In genomic region chr3:144204413-144205311, GRCm38 (mm10) we compare ENCODE assay signal across 8 mouse cellular contexts. TPM values are rescaled to one million over a fixed set of nuclear protein-coding genes. Genes with fewer than 3 reads are reported as not detected.
DNase-seq lines count a peak whose midpoint lies in the region; ATAC-seq lines count a peak whose summit lies in the region.

Lmo4 (minus strand) TSS chr3:144205220.

- peak within 1 kb of the TSS; percentile 99 for H3K27ac ChIP-seq in hindbrain, embryonic 11.5 days (ENCODE audit: low read depth, low read length)

- WGBS in hindbrain, embryonic 11.5 days, result under 1% methylated on average over 41 of the region's 76 CpGs

- ATAC-seq in hindbrain, embryonic 11.5 days (ENCODE audit: low FRiP score), result peak; percentile 76

- H3K9me3 ChIP-seq in hindbrain, embryonic 11.5 days (ENCODE audit: control insufficient read depth, low read length), result no peaks in the 10 kb centered on the region

- peaks cover 2% of the 10 kb centered on the region; the same call in 1 of the 2 replicates for H3K4me1 ChIP-seq in hindbrain, embryonic 11.5 days (replicated peaks; ENCODE audit: control insufficient read depth, insufficient read depth, low read length)

- peaks cover 2% of the 10 kb centered on the region; the same call in 1 of the 2 replicates for H3K27me3 ChIP-seq in hindbrain, embryonic 11.5 days (ENCODE audit: control insufficient read depth, insufficient read depth, low read length)

- peak; percentile 90 for DNase-seq in Muller cell, postnatal 12 days (ENCODE audit: inconsistent ontology term)
- DNase-seq in cerebellum, adult 9-10 months, result peak; percentile 48
- DNase-seq in frontal cortex, postnatal 10 days (ENCODE audit: low spot score in 2 of 2), result peak; percentile 71 to 80
- DNase-seq in hindbrain, embryonic 11.5 days (ENCODE audit: low spot score), result peak; percentile 80
- peak in 1 of 2 experiments; percentile 75 for DNase-seq in layer of hippocampus, postnatal 14 days (ENCODE audit: low spot score in 2 of 2)
- DNase-seq in lung, postnatal 25 days (ENCODE audit: low spot score), result peak; percentile 87
- DNase-seq in retina, embryonic 14.5 days (ENCODE audit: low spot score), result peak; percentile 76
- DNase-seq in urinary bladder, adult 2 months (ENCODE audit: low spot score), result peak; percentile 89

- no peaks in the 10 kb centered on the region for H3K36me3 ChIP-seq in hindbrain, embryonic 11.5 days (ENCODE audit: control insufficient read depth, insufficient read depth, low read length)

- H3K4me2 ChIP-seq in hindbrain, embryonic 11.5 days (replicated peaks; ENCODE audit: low read depth, low read length), result peak within 1 kb of the TSS; percentile 94

- peak within 1 kb of the TSS; percentile 95 for H3K9ac ChIP-seq in hindbrain, embryonic 11.5 days (ENCODE audit: low read depth, low read length)

- peak within 1 kb of the TSS; percentile 89 for H3K4me3 ChIP-seq in hindbrain, embryonic 11.5 days (ENCODE audit: low read depth, low read length)

RNA-seq across cellular contexts. Expression of gene Lmo4, which starts in this region (rescaled TPM):
- polyA plus RNA-seq in hindbrain, embryonic 11.5 days (2014; fragmentation: Nextera tagmentation; extraction: Ambion mirVana), result 64.6 and 69.4 TPM in 2 replicates
- 100 to 1,000 TPM; 181 to 190 TPM for total RNA-seq in layer of hippocampus, postnatal 14 days (2021)
- polyA plus RNA-seq in urinary bladder, adult 2 months (2012; rRNA removed), result 175 and 179 TPM in 2 replicates
